Mouse (Mus musculus) left cerebral cortex, adult 8-10 months (tissue): ENCODE data around the gene Mpnd. TPM values are rescaled to one million over a fixed set of nuclear protein-coding genes. Genes with fewer than 3 reads are reported as not detected.
"Not testable (repeated sequence)": the region's sequence is repeated elsewhere in the genome, so short reads cannot be mapped to it uniquely, and the experiment has no call there.

Source experiments
- DNase-seq, 2 experiments: peaks; one replicate each; pipeline ENCODE4 v3.0.0; 2022; ENCODE audit warnings: low spot score in 2 of 2
- total RNA-seq, 4 experiments: library from RNA; stranded (reverse); gene quantifications; 2 replicates each; pipeline ENCODE4 v1.2.4; 2022

Mpnd gene
- total RNA-seq, 4 experiments from 2014 or later, result 107 to 123 (median 117) TPM

GRCm38 (mm10) chr17:56036176-56036900, 30.8 kb downstream of the Mpnd start, which contains the start of gene Sh3gl1:
Gene Sh3gl1, minus strand, starts transcription at chr17:56036635.
- DNase-seq, result peak; percentile 98

GRCm38 (mm10) chr17:56036901-56037287, 31.4 kb downstream of the Mpnd start:
- no peak for DNase-seq

GRCm38 (mm10) chr17:56038583-56039261, 33.2 kb downstream of the Mpnd start:
- DNase-seq, result no peak

GRCm38 (mm10) chr17:56039345-56039744, 33.8 kb downstream of the Mpnd start:
- no peak for DNase-seq

- peak; percentile 87 to 98 for DNase-seq
Measured at GRCm38 (mm10) chr17:56040030-56040856, 34.7 kb downstream of the Mpnd start, which contains the start of gene Chaf1a. Gene Chaf1a, plus strand, starts transcription at chr17:56040439.

GRCm38 (mm10) chr17:56040857-56041163, 35.3 kb downstream of the Mpnd start:
- DNase-seq, result no peak

- DNase-seq, result no peak
Measured at GRCm38 (mm10) chr17:56051369-56051768, 45.9 kb downstream of the Mpnd start.

GRCm38 (mm10) chr17:56054938-56055337, 49.4 kb downstream of the Mpnd start:
- no peak for DNase-seq

GRCm38 (mm10) chr17:56055945-56056678, 50.6 kb downstream of the Mpnd start:
- DNase-seq, result no peak

- no peak for DNase-seq
Measured at GRCm38 (mm10) chr17:56057381-56058120, 52.0 kb downstream of the Mpnd start.

- DNase-seq, result no peak
Measured at GRCm38 (mm10) chr17:56062081-56062480, 56.6 kb downstream of the Mpnd start.

GRCm38 (mm10) chr17:56065715-56066114, 60.2 kb downstream of the Mpnd start:
- DNase-seq, result not testable (repeated sequence)

Other genes starting within 250 kb of the Mpnd start
- gene Zfp119a, start 126.8 kb upstream of the Mpnd start, total RNA-seq, result 1 to 10 TPM; 5.0 to 7.3 (median 6.2) TPM
- 1 to 10 TPM; 6.4 to 6.9 (median 6.9) TPM for gene Zfp959, start 113.6 kb upstream of the Mpnd start, total RNA-seq
- 1 to 10 TPM; 3.5 to 5.2 (median 4.0) TPM for gene Zfp119b, start 56.2 kb upstream of the Mpnd start, total RNA-seq
- 1 to 10 TPM; 1.1 to 2.5 (median 1.7) TPM for gene Ebi3, start 53.1 kb upstream of the Mpnd start, total RNA-seq
- gene Yju2, start 46.6 kb upstream of the Mpnd start, total RNA-seq, result 10 to 100 TPM; 12.9 to 16.9 (median 15.0) TPM
- gene Shd, start 35.2 kb upstream of the Mpnd start, total RNA-seq, result 10 to 100 TPM; 34.8 to 38.9 (median 37.7) TPM
- 10 to 100 TPM; 73.6 to 91.7 (median 81.2) TPM for gene Fsd1, start 19.2 kb upstream of the Mpnd start, total RNA-seq
- 1 to 10 TPM; 1.7 to 2.4 (median 2.1) TPM for gene Stap2, start 127 bp upstream of the Mpnd start, total RNA-seq
- gene Sh3gl1, start 30.9 kb downstream of the Mpnd start, total RNA-seq, result 10 to 100 TPM; 31.2 to 36.7 (median 34.0) TPM
- gene Chaf1a, start 34.7 kb downstream of the Mpnd start, total RNA-seq, result 1 to 10 TPM; 2.6 to 3.5 (median 3.1) TPM
- gene Ubxn6, start 69.3 kb downstream of the Mpnd start, total RNA-seq, result 10 to 100 TPM; 86.2 to 97.2 (median 91.5) TPM
- gene Hdgfl2, start 73.9 kb downstream of the Mpnd start, total RNA-seq, result 100 to 1,000 TPM in 3 of 4 experiments, 10 to 100 TPM in 1; 95.3 to 115 (median 104) TPM
- 10 to 100 TPM in 1 of 4 experiments, 1 to 10 TPM in 3; 4.7 to 14.9 (median 7.5) TPM for gene Plin4, start 104.1 kb downstream of the Mpnd start, total RNA-seq
- under 1 TPM; 0.81 to 0.96 (median 0.93) TPM for gene Plin5, start 111.9 kb downstream of the Mpnd start, total RNA-seq
- 1 to 10 TPM; 1.5 to 3.4 (median 2.0) TPM for gene Lrg1, start 116.3 kb downstream of the Mpnd start, total RNA-seq
- 100 to 1,000 TPM; 116 to 130 (median 121) TPM for gene Sema6b, start 134.6 kb downstream of the Mpnd start, total RNA-seq
- gene Tnfaip8l1, start 156.8 kb downstream of the Mpnd start, total RNA-seq, result 1 to 10 TPM; 6.1 to 8.9 (median 7.1) TPM
- gene Mydgf, start 178.2 kb downstream of the Mpnd start, total RNA-seq, result 10 to 100 TPM; 36.8 to 38.3 (median 37.5) TPM
- gene Dpp9, start 213.2 kb downstream of the Mpnd start, total RNA-seq, result 10 to 100 TPM; 56.1 to 61.3 (median 59.8) TPM